Mouse (Mus musculus) lung, embryonic 16.5 days (tissue): ENCODE measurements around the gene Kcnip1. TPM values are rescaled to one million over a fixed set of nuclear protein-coding genes. Genes with fewer than 3 reads are reported as not detected.

Experiments
- ATAC-seq: fragments of 200-750 bp; cut with Nextera tagmentation; 2 replicates; pipeline ENCODE4 v1.8.0; 2017; ENCODE audit warnings: low read depth, mild to moderate bottlenecking, moderate library complexity
- H3K27ac ChIP-seq: fragments of 300-500 bp; sonication (generic); 2 replicates; pipeline ENCODE4 v1.5.1; 2014; ENCODE audit warnings: mild to moderate bottlenecking, control low read depth, low read length
- H3K27me3 ChIP-seq: fragments of 300-500 bp; sonication (generic); 2 replicates; pipeline ENCODE4 v1.6.1; 2014; ENCODE audit warnings: low read depth, low read length, mixed read lengths; ENCODE audit not compliant: control insufficient read depth, insufficient read depth
- H3K36me3 ChIP-seq: fragments of 300-500 bp; sonication (generic); 2 replicates; pipeline ENCODE4 v1.6.1; 2014; ENCODE audit warnings: low read length; ENCODE audit not compliant: control insufficient read depth, insufficient read depth
- H3K4me1 ChIP-seq: fragments of 300-500 bp; sonication (generic); replicated peaks from 2 replicates; pipeline ENCODE4 v1.6.1; 2014; ENCODE audit warnings: low read length, mixed read lengths; ENCODE audit not compliant: control insufficient read depth, insufficient read depth
- H3K4me2 ChIP-seq: fragments of 300-500 bp; sonication (generic); 2 replicates; pipeline ENCODE4 v1.6.1; 2014; ENCODE audit warnings: low read depth, low read length, control low read depth
- H3K4me3 ChIP-seq: fragments of 300-500 bp; sonication (generic); 2 replicates; pipeline ENCODE4 v1.5.1; 2014; ENCODE audit warnings: mild to moderate bottlenecking, low read length, control low read depth
- H3K9ac ChIP-seq: fragments of 300-500 bp; sonication (generic); 2 replicates; pipeline ENCODE4 v1.6.1; 2014; ENCODE audit warnings: low read length, control low read depth
- H3K9me3 ChIP-seq: fragments of 300-500 bp; sonication (generic); 2 replicates; pipeline ENCODE4 v1.6.1; 2016; ENCODE audit warnings: low read length; ENCODE audit not compliant: control insufficient read depth
- WGBS: fragments of 180-500 bp; shearing (Covaris S2); extraction: QIAGEN DNeasy Blood & Tissue Kit; methylation state at CpG from one replicate; pipeline ENCODE4 v1.1.7; 2014; 5-methylcytosine and 5-hydroxymethylcytosine counted together
- polyA plus RNA-seq: library from polyadenylated mRNA; unstranded; fragments of >200 nt; fragmentation: Nextera tagmentation; extraction: Ambion mirVana; gene quantifications from 2 replicates; pipeline ENCODE4 v1.2.1, GENCODE M21; 2015

Gene Kcnip1
- polyA plus RNA-seq, 1 experiment from 2014 or later: 0.68 TPM

DNA sequence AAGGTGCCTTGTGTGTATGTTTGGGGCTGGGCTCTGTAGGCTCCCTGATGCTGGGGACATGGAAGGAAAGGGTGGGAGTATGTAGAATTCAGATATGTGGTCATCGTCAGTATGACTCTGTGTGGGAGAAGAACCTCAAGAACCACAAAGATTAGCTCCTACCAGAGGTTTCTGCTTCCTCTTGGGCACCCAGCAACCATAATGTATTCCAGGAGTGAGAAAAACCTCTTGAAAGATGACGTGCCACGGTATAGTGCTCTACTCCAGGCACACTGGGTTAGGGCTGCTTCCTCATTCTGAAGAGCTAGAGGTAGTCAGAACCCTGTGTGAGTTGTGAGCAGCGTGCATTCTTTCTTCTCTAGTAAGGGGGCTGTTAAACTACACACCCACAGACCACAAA, 25.2 kb downstream of the Kcnip1 start:
- no peak for ATAC-seq
- Histone ChIP-seq H3K36me3 (no peaks in the 10 kb centered on the region), H3K4me2 (no peak overlapping the region), H3K9ac (no peak overlapping the region), H3K4me1 (peaks cover 6% of the 10 kb centered on the region; the same call in 1 of the 2 replicates), H3K27ac (no peak overlapping the region), H3K9me3 (no peaks in the 10 kb centered on the region), H3K27me3 (no peaks in the 10 kb centered on the region), H3K4me3 (no peak overlapping the region)
- WGBS: 65% methylated on average over 4 of the region's 4 CpGs

DNA sequence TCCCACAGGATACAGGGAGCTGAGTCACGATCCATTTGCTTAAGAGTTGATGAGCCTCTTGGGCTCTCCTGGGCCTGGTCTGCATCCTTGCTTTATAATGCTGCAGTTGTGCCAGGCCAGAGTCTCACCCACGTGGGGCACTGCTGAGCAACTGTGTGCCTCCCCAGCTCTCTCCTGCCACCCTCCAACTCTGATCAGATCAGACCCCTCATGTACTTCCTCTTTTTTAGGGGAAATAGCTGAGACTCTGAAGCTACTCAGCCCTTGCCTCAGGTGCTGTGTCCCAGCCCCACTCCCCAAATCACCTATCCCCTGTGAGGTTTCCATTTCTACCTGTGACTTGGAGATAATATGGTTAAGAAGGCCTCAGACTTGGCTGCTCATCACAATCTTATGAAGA, 27.6 kb downstream of the Kcnip1 start:
- Histone ChIP-seq H3K9ac (no peak overlapping the region), H3K36me3 (no peaks in the 10 kb centered on the region), H3K4me3 (no peak overlapping the region), H3K9me3 (no peaks in the 10 kb centered on the region), H3K4me1 (peaks cover 7% of the 10 kb centered on the region; the same call in 1 of the 2 replicates), H3K27me3 (no peaks in the 10 kb centered on the region), H3K4me2 (no peak overlapping the region), H3K27ac (no peak overlapping the region)
- WGBS: 39% methylated on average over 2 of the region's 2 CpGs
- no peak for ATAC-seq

DNA sequence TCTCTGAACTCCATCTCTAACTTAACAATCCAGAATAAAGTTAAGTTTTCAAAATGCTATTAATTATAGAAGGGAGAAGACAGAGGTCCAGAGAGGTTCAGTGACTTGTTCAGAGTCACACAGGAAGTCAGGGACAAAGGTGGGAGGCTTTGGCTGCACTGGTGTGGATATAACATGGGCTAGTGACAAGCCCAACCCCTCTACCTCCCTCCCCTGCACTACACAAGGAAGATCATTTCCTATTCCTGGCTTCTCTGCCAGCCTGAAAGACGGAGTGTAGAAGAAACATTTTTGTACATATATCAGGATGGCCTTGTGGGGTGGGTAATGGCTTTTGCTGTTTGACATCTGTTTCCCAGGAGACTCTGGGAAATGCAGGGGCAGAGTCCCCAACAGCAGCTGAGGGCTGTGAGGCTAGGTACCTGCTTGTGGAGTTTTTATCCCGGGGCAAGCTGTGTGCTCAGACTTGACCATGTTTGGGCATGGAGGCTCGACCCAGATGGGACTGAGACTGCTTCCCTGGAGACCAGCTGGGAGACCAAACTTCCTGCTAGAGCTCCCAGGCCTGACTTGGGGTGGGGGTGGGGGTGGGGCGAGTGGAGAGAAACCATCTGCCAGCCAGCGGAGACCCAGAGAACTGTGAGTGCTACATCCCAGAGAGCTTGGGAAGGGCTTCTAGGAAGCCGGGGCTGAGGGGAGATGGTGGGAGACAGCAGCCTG, 30.1 kb downstream of the Kcnip1 start, which contains the start of gene Kcnmb1:
TSS of gene Kcnmb1 (plus strand) at position 326 of the 720 bp plus-strand sequence.
- Histone ChIP-seq H3K27me3 (no peaks in the 10 kb centered on the region), H3K9me3 (no peaks in the 10 kb centered on the region), H3K4me2 (0 out of 2 replicates have a peak within 1 kb of the TSS, but pooled peaks have one; percentile 8), H3K4me1 (peaks cover 7% of the 10 kb centered on the region; the same call in 1 of the 2 replicates), H3K36me3 (no peaks in the 10 kb centered on the region), H3K4me3 (no peak within 1 kb of the TSS), H3K9ac (no peak within 1 kb of the TSS), H3K27ac (peak within 1 kb of the TSS; percentile 37; the same call in 1 of the 2 replicates)
- WGBS: 18% methylated on average over 6 of the region's 6 CpGs
- peak; percentile 89 for ATAC-seq

DNA sequence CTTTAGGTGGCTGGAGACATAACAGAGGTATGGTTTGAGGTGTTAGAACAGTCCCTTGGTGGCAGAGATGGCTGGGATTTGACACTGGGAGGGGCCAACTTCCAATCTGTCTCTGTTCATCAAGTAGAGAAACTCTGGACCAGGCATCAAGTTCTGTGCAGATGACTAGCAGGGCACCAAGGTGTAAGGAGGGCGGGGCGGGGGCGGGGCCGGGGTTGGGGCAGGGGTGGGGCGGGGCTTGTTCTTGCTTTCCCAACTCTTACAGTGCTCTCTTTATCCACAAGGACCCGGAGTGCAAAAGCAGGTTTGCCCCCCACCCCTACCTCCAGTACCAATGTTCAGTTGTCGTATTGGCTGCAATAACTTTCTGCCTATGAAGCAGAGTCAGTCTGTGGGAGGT, 30.8 kb downstream of the Kcnip1 start:
- no peak overlapping the region for H3K9ac ChIP-seq
- H3K4me3 ChIP-seq: no peak overlapping the region
- no peak overlapping the region for H3K4me2 ChIP-seq
- H3K9me3 ChIP-seq: no peaks in the 10 kb centered on the region
- H3K36me3 ChIP-seq: no peaks in the 10 kb centered on the region
- H3K4me1 ChIP-seq: peaks cover 7% of the 10 kb centered on the region; the same call in 1 of the 2 replicates
- ATAC-seq: no peak
- no peaks in the 10 kb centered on the region for H3K27me3 ChIP-seq
- no peak overlapping the region; the same call in 1 of the 2 replicates for H3K27ac ChIP-seq
- 25% methylated on average over 7 of the region's 7 CpGs for WGBS

DNA sequence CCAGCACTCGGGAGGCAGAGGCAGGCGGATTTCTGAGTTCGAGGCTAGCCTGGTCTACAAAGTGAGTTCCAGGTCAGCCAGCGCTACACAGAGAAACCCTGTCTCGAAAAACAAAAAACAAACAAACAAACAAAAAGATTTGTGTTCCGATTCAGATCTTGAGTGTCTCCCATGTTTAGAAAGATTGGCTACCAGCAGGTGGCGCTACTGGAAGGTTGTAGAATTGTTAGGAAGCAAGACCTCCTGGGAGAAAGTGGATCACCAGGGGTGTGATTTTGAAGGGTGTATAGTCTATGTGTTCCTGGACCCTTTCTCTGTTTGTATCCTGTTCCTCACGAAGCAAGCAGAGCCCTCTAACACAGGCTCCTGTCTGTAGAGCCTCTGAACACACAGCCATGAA, 34.2 kb downstream of the Kcnip1 start:
- no peak for ATAC-seq
- H3K4me2 ChIP-seq: no peak overlapping the region
- H3K9ac ChIP-seq: no peak overlapping the region
- no peaks in the 10 kb centered on the region for H3K9me3 ChIP-seq
- no peaks in the 10 kb centered on the region for H3K36me3 ChIP-seq
- H3K4me3 ChIP-seq: no peak overlapping the region
- WGBS: 70% methylated on average over 8 of the region's 8 CpGs
- peaks cover 7% of the 10 kb centered on the region; the same call in 1 of the 2 replicates for H3K4me1 ChIP-seq
- H3K27me3 ChIP-seq: no peaks in the 10 kb centered on the region
- no peak overlapping the region for H3K27ac ChIP-seq

DNA sequence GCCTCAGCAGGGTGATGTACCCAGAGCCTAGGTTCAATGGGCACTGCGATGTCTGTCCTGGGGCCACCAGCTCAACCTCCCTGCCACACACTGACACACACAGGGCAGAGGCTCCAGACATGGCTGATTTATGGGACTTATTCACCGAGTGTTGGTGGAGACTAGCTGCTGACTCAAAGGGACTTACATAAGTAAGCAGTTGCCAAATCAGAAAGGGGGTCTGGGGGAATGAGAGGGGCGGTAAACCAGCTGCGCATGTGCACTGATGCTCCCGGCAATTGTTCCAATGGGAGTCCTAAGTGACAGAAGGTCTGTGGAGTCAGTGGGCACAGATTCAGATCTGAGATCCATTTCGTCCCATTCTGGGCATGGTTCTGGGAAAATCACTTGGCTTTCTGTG, 35.4 kb downstream of the Kcnip1 start:
- WGBS: 86% methylated on average over 6 of the region's 6 CpGs
- H3K27me3 ChIP-seq: no peaks in the 10 kb centered on the region
- no peak overlapping the region for H3K4me3 ChIP-seq
- no peaks in the 10 kb centered on the region for H3K9me3 ChIP-seq
- no peak for ATAC-seq
- no peak overlapping the region for H3K9ac ChIP-seq
- peaks cover 4% of the 10 kb centered on the region for H3K4me1 ChIP-seq
- no peak overlapping the region for H3K4me2 ChIP-seq
- no peaks in the 10 kb centered on the region for H3K36me3 ChIP-seq
- no peak overlapping the region for H3K27ac ChIP-seq

DNA sequence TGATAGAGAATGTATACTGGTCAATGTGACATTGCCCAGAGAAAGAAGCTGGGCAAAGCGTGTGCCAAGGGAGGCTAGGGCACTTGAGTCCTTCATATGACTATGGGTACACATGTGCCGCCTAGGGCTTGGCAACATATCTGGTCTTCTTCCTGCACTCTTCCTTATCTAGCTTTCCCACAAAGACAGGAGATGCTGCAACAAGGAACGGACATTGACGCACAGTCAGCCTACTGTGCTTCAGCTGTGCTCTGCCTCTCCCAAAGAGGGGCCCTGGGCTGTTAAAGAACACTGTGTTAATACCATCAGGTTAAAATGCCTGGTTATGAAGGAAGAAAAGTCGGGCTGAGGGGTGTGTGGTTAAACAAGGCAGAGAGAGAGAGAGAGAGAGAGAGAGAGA, 36.3 kb downstream of the Kcnip1 start:
- H3K27me3 ChIP-seq: no peaks in the 10 kb centered on the region
- H3K9me3 ChIP-seq: no peaks in the 10 kb centered on the region
- H3K27ac ChIP-seq: no peak overlapping the region
- H3K9ac ChIP-seq: no peak overlapping the region
- WGBS: 72% methylated on average over 5 of the region's 5 CpGs
- no peak overlapping the region for H3K4me3 ChIP-seq
- no peak overlapping the region for H3K4me2 ChIP-seq
- ATAC-seq: no peak
- H3K36me3 ChIP-seq: no peaks in the 10 kb centered on the region
- H3K4me1 ChIP-seq: peaks cover 4% of the 10 kb centered on the region

DNA sequence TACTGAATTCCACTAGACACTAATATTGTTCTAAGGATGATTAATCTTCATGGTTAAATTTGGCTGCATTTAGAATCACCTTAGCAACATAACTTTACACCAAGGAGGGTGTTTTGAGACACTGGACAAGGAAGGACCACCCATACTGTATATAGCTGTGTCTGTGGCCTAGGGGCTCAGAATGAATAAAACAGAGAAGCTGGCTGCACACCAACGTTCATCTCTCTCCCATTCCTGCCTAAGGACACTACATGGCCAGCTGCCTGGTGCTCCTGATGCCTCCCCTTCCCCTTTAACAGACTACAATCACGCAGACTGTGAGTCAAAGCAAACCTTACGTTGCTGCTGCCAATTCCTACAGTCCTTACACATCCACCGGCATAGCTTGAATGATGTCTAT, 37.0 kb downstream of the Kcnip1 start:
- Histone ChIP-seq H3K36me3 (no peaks in the 10 kb centered on the region), H3K4me2 (no peak overlapping the region), H3K27me3 (no peaks in the 10 kb centered on the region), H3K9ac (no peak overlapping the region), H3K4me3 (no peak overlapping the region), H3K27ac (no peak overlapping the region), H3K4me1 (peaks cover 4% of the 10 kb centered on the region), H3K9me3 (no peaks in the 10 kb centered on the region)
- ATAC-seq: no peak
- WGBS: 64% methylated on average over 4 of the region's 4 CpGs

DNA sequence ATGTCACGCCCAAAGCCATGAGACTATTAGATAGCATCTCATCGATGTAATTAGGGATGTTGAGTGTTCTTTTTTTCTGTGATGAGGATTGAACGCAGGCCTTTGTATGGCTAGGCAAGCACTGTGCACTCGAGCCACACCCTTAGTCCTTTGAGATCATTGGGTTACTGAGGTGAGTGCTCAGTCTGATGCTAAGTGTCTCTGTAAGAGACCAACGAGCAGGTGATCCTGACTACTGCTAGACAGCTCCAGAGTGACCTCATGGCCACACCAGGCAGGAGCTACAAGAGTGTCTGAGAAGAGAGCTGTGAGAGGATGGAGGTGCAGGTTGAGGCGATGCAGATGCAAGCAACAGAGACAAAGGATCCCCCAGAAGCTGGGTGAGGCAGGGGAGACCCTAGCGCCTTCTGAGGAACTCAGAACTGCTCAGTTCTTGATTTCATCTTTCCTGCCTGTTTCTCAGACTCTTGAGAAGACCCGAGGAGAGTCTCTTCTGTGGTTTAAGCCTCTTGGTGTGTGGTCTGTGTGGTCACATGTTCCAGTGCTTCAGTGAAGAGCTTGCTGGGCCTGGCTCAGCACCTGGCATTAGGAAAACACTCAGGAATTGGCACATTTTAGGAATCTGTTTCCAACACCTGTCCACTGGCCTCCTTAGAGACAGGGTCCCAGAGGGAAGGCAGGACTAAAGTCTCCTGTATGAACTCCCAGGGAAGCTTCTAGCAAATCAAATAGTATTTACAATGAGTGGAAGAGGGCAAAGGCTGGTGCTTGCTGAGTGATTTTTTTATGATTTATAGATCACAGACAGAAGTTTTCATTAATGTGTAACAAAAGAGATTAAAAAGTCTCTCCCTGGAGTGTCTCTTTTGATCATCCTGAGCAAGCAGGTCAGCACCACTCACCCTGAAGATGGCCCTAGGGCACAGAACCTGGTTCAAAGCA, 41.0 kb downstream of the Kcnip1 start:
- Histone ChIP-seq H3K27ac (peak overlapping the region; percentile 50), H3K9ac (no peak overlapping the region), H3K4me1 (peaks cover 4% of the 10 kb centered on the region)

More for the DNA sequence above, 41.0 kb downstream of the Kcnip1 start:
- no peaks in the 10 kb centered on the region for H3K9me3 ChIP-seq
- 56% methylated on average over 8 of the region's 8 CpGs for WGBS
- no peak overlapping the region for H3K4me3 ChIP-seq
- no peak overlapping the region for H3K4me2 ChIP-seq
- no peaks in the 10 kb centered on the region for H3K36me3 ChIP-seq
- H3K27me3 ChIP-seq: no peaks in the 10 kb centered on the region
- peak; percentile 90 for ATAC-seq
